Mouse (Mus musculus): Measurements from ENCODE around the gene Ets1.

GRCm38 (mm10) chr9:32635627-32636385 is at the start of gene Ets1:
- TF ChIP-seq CTCF (IDR thresholded peaks at IDR 0.05; ENCODE audit: borderline replicate concordance, insufficient read depth, low read length): no peak
- no peak for TF ChIP-seq POLR2A (IDR thresholded peaks at IDR 0.05; ENCODE audit: low read depth, low read length)
